Mouse (Mus musculus): ENCODE measurements around the gene Ttc9b. TPM values are rescaled to one million over a fixed set of nuclear protein-coding genes. Genes with fewer than 3 reads are reported as not detected.
A peak's percentile ranks its signal among the peaks of the same experiment; 100 is the strongest.

Gene Ttc9b
- polyA plus RNA-seq, 1 experiment from 2014 or later = 1.4 TPM

DNA sequence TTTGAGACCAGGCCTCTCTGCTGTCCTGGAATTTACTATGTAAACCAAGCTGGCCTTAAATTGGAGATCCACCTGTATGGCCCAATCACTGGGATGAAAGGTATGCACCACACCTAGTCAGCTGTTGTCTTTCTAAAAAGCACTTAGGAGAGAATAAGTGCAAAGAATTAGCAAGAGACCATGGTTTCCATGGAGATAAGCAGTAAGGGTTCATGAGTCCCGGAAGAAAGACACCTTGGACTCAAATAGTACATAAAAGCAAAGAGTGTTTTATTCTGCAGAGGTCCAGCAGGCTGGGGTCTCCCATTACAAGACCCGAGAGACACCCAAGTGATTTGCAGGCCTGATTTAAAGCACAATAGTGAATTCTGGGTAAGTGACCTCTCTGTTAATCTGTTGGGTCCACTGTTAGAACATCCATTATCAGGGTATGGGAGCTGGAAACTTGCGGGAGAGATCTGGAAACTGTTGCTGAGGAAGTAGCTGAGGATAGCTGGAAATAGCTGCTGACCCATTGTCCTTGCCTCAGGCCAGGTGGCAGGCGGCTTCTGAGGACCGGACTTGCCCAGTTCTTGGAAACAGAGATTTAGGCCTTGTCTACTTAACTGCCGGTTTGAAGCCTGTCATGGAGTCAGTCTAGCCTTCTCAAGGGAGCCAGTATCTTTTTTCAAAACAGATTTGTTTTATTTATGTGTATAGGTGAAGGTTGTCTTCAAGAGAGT, 6.3 kb upstream of the Ttc9b start:
- ATAC-seq (ENCODE audit: low FRiP score, low TSS enrichment) = no peak
- Histone ChIP-seq H3K4me1 (replicated peaks; ENCODE audit: control insufficient read depth, insufficient read depth) (no peaks in the 10 kb centered on the region), H3K27ac (replicated peaks) (no peak overlapping the region), H3K4me3 (ENCODE audit: low read depth, low read length) (no peak overlapping the region), H3K27me3 (ENCODE audit: control insufficient read depth, insufficient read depth, low read length) (no peaks in the 10 kb centered on the region), H3K36me3 (ENCODE audit: control insufficient read depth, insufficient read depth, low read length) (no peaks in the 10 kb centered on the region), H3K4me2 (replicated peaks; ENCODE audit: low read depth) (no peak overlapping the region), H3K9me3 (ENCODE audit: control insufficient read depth, low read length) (no peaks in the 10 kb centered on the region), H3K9ac (ENCODE audit: low read length) (no peak overlapping the region)
- no peak for DNase-seq (ENCODE audit: low spot score)
- 75% methylated on average over 6 of the region's 6 CpGs for WGBS
- TF ChIP-seq EP300 (optimal IDR thresholded peaks at IDR 0.05) (no peak), CTCF (IDR thresholded peaks at IDR 0.05; ENCODE audit: low read depth) (no peak)

DNA sequence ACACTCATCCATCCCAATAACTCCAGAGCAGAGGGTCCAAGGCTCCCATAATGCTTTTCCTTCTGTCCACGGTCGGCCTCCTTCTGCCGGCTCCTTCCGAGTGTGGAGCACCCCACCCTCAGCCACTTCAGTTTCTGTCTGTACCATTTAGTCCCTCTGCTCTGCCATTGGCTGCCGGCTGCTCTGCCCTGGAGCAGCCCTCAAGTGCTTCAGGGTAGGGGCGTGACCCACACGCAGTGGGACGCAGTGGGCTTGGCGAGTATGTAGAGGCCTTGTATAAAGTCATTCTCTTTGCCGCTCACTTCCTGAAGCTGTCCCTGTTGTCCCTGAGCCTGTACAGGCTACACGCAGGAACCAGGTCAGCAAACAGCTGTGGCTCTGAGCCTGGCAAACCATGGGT, 4.0 kb upstream of the Ttc9b start:
- DNase-seq (ENCODE audit: low spot score) (no peak), ATAC-seq (ENCODE audit: low FRiP score, low TSS enrichment) (no peak)
- no peak for TF ChIP-seq CTCF (IDR thresholded peaks at IDR 0.05; ENCODE audit: low read depth)
- no peaks in the 10 kb centered on the region for H3K9me3 ChIP-seq (ENCODE audit: control insufficient read depth, low read length)
- 89% methylated on average over 11 of the region's 11 CpGs for WGBS
- H3K4me2 ChIP-seq (replicated peaks; ENCODE audit: low read depth) = no peak overlapping the region
- no peak overlapping the region for H3K9ac ChIP-seq (ENCODE audit: low read length)
- H3K27me3 ChIP-seq (ENCODE audit: control insufficient read depth, insufficient read depth, low read length) = peaks cover 6% of the 10 kb centered on the region; the same call in 1 of the 2 replicates
- H3K36me3 ChIP-seq (ENCODE audit: control insufficient read depth, insufficient read depth, low read length) = no peaks in the 10 kb centered on the region
- no peak overlapping the region for H3K27ac ChIP-seq (replicated peaks)
- H3K4me1 ChIP-seq (replicated peaks; ENCODE audit: control insufficient read depth, insufficient read depth) = no peaks in the 10 kb centered on the region
- no peak overlapping the region for H3K4me3 ChIP-seq (ENCODE audit: low read depth, low read length)

DNA sequence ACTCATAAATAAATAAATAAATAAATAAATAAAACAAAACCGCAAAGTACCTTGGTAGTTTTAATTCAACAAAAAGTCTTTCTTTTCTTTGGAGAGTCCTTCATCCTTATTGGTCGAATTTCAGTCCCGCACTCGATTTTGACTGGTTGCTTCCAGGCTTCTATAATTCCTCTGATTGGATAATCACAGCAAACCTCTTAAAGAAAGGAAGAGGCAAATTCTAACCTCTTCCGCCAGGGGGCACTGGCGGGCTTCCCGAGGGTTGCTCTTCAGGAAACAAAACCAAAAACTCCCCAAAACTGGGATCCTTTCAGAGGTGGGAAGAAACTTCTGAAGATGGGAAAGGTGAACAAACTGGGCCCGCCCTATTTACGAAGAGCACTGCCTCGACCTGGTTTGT, 2.8 kb upstream of the Ttc9b start:
- H3K4me2 ChIP-seq (replicated peaks; ENCODE audit: low read depth) = no peak overlapping the region
- 4% methylated on average over 10 of the region's 10 CpGs for WGBS

DNA sequence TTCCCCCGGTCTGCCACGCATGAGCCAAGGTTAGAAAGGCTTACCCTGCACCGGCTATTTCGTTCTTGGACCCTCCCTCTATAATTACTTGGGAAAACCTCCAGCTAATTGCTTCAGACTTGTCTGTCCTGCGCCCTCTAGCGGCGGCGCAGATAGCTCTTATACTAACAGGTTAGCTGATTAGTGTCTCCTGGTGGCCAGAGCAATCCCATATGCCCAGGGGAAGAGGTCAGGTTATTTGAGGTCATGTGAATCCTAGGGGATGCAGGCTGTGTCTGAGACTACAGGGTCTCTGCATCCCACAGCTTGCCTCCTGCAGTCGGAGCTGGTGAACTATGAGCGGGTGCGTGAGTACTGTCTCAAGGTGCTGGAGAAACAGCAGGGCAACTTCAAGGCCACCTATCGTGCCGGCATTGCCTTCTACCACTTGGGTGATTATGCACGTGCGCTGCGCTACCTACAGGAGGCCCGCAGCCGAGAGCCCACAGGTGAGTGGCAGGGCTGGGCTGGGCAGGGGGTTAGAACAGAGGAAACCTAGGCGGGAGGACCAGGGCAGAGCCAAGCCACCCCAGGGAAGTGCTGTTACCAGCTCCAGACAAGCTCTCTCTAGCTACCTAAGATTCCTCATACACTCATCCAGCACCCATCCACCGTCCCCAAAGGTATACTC, 1.0 kb downstream of the Ttc9b start:
- H3K4me3 ChIP-seq (ENCODE audit: low read depth, low read length) = no peak overlapping the region
- no peak overlapping the region for H3K4me2 ChIP-seq (replicated peaks; ENCODE audit: low read depth)
- 58% methylated on average over 20 of the region's 20 CpGs for WGBS
- DNase-seq (ENCODE audit: low spot score) (no peak), ATAC-seq (ENCODE audit: low FRiP score, low TSS enrichment) (no peak)
- H3K9ac ChIP-seq (ENCODE audit: low read length) = no peak overlapping the region
- no peaks in the 10 kb centered on the region for H3K9me3 ChIP-seq (ENCODE audit: control insufficient read depth, low read length)
- no peak overlapping the region for H3K27ac ChIP-seq (replicated peaks)
- peak; percentile 61 for TF ChIP-seq CTCF (IDR thresholded peaks at IDR 0.05; ENCODE audit: low read depth)
- no peak for TF ChIP-seq EP300 (optimal IDR thresholded peaks at IDR 0.05)
- H3K27me3 ChIP-seq (ENCODE audit: control insufficient read depth, insufficient read depth, low read length) = peaks cover 6% of the 10 kb centered on the region; the same call in 1 of the 2 replicates
- peaks cover 3% of the 10 kb centered on the region for H3K36me3 ChIP-seq (ENCODE audit: control insufficient read depth, insufficient read depth, low read length)
- no peaks in the 10 kb centered on the region for H3K4me1 ChIP-seq (replicated peaks; ENCODE audit: control insufficient read depth, insufficient read depth)

More for the DNA sequence above, 2.8 kb upstream of the Ttc9b start:
- DNase-seq (ENCODE audit: low spot score) = peak; percentile 76
- peak; percentile 43; the same call in 1 of the 2 replicates for ATAC-seq (ENCODE audit: low FRiP score, low TSS enrichment)
- no peak overlapping the region for H3K4me3 ChIP-seq (ENCODE audit: low read depth, low read length)
- H3K9ac ChIP-seq (ENCODE audit: low read length) = no peak overlapping the region
- H3K36me3 ChIP-seq (ENCODE audit: control insufficient read depth, insufficient read depth, low read length) = no peaks in the 10 kb centered on the region
- no peaks in the 10 kb centered on the region for H3K9me3 ChIP-seq (ENCODE audit: control insufficient read depth, low read length)
- no peak overlapping the region for H3K27ac ChIP-seq (replicated peaks)
- no peaks in the 10 kb centered on the region for H3K4me1 ChIP-seq (replicated peaks; ENCODE audit: control insufficient read depth, insufficient read depth)
- peak; percentile 86 for TF ChIP-seq CTCF (IDR thresholded peaks at IDR 0.05; ENCODE audit: low read depth)
- TF ChIP-seq EP300 (optimal IDR thresholded peaks at IDR 0.05) = no peak
- H3K27me3 ChIP-seq (ENCODE audit: control insufficient read depth, insufficient read depth, low read length) = peaks cover 6% of the 10 kb centered on the region; the same call in 1 of the 2 replicates

DNA sequence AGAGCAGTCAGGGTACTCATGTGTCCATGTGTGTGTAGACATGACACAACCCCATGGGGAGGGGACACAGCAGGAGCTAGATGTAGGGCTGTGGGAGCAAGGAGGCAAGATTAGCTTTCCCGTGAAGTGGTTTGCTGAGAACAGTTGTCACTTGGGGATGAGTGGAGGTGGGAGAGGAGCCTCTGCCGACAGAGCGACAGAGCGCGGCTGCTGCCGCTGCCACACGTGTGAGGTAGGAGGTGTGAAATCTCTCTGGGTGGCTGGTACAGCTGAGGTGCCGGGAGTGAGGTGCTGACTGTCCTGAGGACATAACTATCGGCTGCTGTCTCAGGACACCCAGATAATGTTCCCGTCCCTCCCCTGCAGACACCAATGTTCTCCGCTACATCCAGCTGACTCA, 1.8 kb downstream of the Ttc9b start:
- H3K36me3 ChIP-seq (ENCODE audit: control insufficient read depth, insufficient read depth, low read length) = peaks cover 3% of the 10 kb centered on the region
- no peak overlapping the region for H3K4me2 ChIP-seq (replicated peaks; ENCODE audit: low read depth)
- ATAC-seq (ENCODE audit: low FRiP score, low TSS enrichment) = no peak
- H3K27ac ChIP-seq (replicated peaks) = no peak overlapping the region
- no peak for DNase-seq (ENCODE audit: low spot score)
- peaks cover 6% of the 10 kb centered on the region; the same call in 1 of the 2 replicates for H3K27me3 ChIP-seq (ENCODE audit: control insufficient read depth, insufficient read depth, low read length)
- no peak overlapping the region for H3K9ac ChIP-seq (ENCODE audit: low read length)
- no peak overlapping the region for H3K4me3 ChIP-seq (ENCODE audit: low read depth, low read length)
- TF ChIP-seq CTCF (IDR thresholded peaks at IDR 0.05; ENCODE audit: low read depth) = no peak
- no peak for TF ChIP-seq EP300 (optimal IDR thresholded peaks at IDR 0.05)
- H3K9me3 ChIP-seq (ENCODE audit: control insufficient read depth, low read length) = no peaks in the 10 kb centered on the region
- H3K4me1 ChIP-seq (replicated peaks; ENCODE audit: control insufficient read depth, insufficient read depth) = no peaks in the 10 kb centered on the region
- WGBS = 35% methylated on average over 11 of the region's 11 CpGs

DNA sequence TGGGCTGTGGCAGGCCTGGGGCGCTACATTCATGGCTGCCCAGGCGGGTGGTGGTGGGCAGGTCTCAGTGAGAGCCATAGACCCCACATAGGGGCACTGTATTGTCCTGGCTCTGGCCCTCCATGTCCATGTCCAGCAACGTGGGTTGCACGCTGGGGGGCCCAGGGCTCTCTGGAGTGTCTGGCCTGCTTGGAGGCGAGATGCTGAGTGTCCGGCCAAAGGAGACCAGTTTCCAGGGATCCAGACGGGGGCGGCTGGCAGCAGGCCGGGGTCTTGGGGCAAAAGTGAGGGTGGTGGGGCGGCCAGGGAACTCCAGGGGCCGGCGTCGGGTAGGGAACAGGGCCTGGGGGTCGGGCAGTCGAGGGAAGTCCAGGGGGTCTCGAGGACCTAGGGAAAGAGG, 2.9 kb downstream of the Ttc9b start:
- Histone ChIP-seq H3K4me2 (replicated peaks; ENCODE audit: low read depth) (no peak overlapping the region), H3K27ac (replicated peaks) (no peak overlapping the region), H3K4me1 (replicated peaks; ENCODE audit: control insufficient read depth, insufficient read depth) (no peaks in the 10 kb centered on the region), H3K4me3 (ENCODE audit: low read depth, low read length) (no peak overlapping the region), H3K9ac (ENCODE audit: low read length) (no peak overlapping the region), H3K36me3 (ENCODE audit: control insufficient read depth, insufficient read depth, low read length) (peaks cover 3% of the 10 kb centered on the region), H3K9me3 (ENCODE audit: control insufficient read depth, low read length) (no peaks in the 10 kb centered on the region), H3K27me3 (ENCODE audit: control insufficient read depth, insufficient read depth, low read length) (peaks cover 6% of the 10 kb centered on the region; the same call in 1 of the 2 replicates)
- 90% methylated on average over 16 of the region's 16 CpGs for WGBS
- ATAC-seq (ENCODE audit: low FRiP score, low TSS enrichment) = no peak
- TF ChIP-seq EP300 (optimal IDR thresholded peaks at IDR 0.05) (no peak), CTCF (IDR thresholded peaks at IDR 0.05; ENCODE audit: low read depth) (no peak)
- no peak for DNase-seq (ENCODE audit: low spot score)

All from stomach, postnatal 0 days (tissue).